17 mouse cellular contexts compared by ENCODE assay signal in the genomic region with DNA sequence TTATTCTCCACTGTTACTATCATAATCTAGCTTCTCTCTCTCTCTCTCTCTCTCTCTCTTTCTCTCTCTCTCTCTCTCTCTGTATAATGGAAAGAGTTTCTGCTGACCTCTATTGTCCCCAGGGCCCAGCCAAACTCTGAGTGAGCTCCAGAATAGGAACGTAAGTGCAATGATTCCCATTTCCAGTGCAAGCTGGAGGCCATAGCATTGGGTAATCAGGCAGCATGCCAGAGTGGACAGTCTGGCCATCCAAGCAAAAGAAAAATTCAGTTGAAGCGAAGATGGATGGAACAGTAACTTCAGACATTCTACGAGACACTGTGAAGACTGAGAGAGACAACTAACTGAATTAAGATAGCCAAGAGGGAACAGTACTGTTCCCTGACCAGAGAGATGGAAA.
A peak's percentile ranks its signal among the peaks of the same experiment; 100 is the strongest.
DNase-seq lines count a peak whose midpoint lies in the region; ATAC-seq and TF ChIP-seq lines count a peak whose summit lies in the region.
"Had no signal": no experiment of that assay in that cellular context is flagged by ENCODE, and none has a peak within 500 bp of the region (broad histone marks: within the 10 kb centered on the region; RNA-seq: fewer than 3 reads in every experiment).

No protein-coding gene starts in this region.

- no peak for ATAC-seq in erythroblast, adult 5-6 weeks (replicated peaks; ENCODE audit: low FRiP score, poor library complexity, severe bottlenecking)
- ATAC-seq: activated CD4-positive, CD25-positive, alpha-beta regulatory T cell, adult 4 months; forebrain, postnatal 0 days; intestine, embryonic 15.5 days had no signal

- peak; percentile 9 to 20 for DNase-seq in heart, adult 2 months
- DNase-seq in heart, postnatal 25 days (ENCODE audit: low spot score) = no peak
- DNase-seq in lung, postnatal 14 days = peak; percentile 10
- DNase-seq in lung, postnatal 4 days = no peak
- peak; percentile 55 for DNase-seq in adrenal gland, postnatal 25 days
- DNase-seq in heart, postnatal 4 days = peak; percentile 17
- no peak for DNase-seq in layer of hippocampus, adult 9-11 months
- DNase-seq: forebrain, postnatal 0 days; liver, embryonic 13.5 days had no signal

- no peaks in the 10 kb centered on the region for H3K27me3 ChIP-seq in heart, adult 2 months (ENCODE audit: control insufficient read depth, insufficient read depth, low read length)
- H3K27me3 ChIP-seq: hindbrain, embryonic 13.5 days; intestine, embryonic 15.5 days; liver, embryonic 13.5 days; midbrain, embryonic 12.5 days had no signal

- intact Hi-C loops in heart, adult 2 months (cut with DNase I) = no loop called here
- intact Hi-C loops in heart, postnatal 25 days (cut with DNase I) = no loop called here

- no peak overlapping the region for H3K4me3 ChIP-seq in heart, adult 2 months
- H3K4me3 ChIP-seq: embryonic facial prominence, embryonic 10.5 days; hindbrain, embryonic 13.5 days; intestine, embryonic 15.5 days; liver, embryonic 13.5 days; midbrain, embryonic 12.5 days; myocyte had no signal

- 70% methylated on average over 3 of the region's 3 CpGs for WGBS in heart, adult 2 months

- no peak for TF ChIP-seq EP300 in heart, adult 2 months (IDR thresholded peaks at IDR 0.05; ENCODE audit: insufficient read depth, low read depth, low read length)

- H3K4me1 ChIP-seq in heart, adult 2 months (ENCODE audit: control insufficient read depth, insufficient read depth, low read length) = no peaks in the 10 kb centered on the region
- H3K4me1 ChIP-seq: embryonic facial prominence, embryonic 10.5 days; intestine, embryonic 15.5 days; liver, embryonic 13.5 days had no signal

- no peak for TF ChIP-seq POLR2A in heart, adult 2 months (IDR thresholded peaks at IDR 0.05; ENCODE audit: insufficient read depth, low read depth, low read length)

- H3K9ac ChIP-seq in heart, adult 2 months (ENCODE audit: low read depth, low read length) = no peak overlapping the region
- H3K9ac ChIP-seq: forebrain, postnatal 0 days; hindbrain, embryonic 13.5 days; intestine, embryonic 15.5 days; liver, embryonic 13.5 days; midbrain, embryonic 12.5 days had no signal

- no peak overlapping the region for H3K27ac ChIP-seq in heart, adult 2 months
- H3K27ac ChIP-seq: embryonic facial prominence, embryonic 10.5 days; hindbrain, embryonic 13.5 days; intestine, embryonic 15.5 days; liver, embryonic 13.5 days; macrophage; midbrain, embryonic 12.5 days had no signal

- no peak for TF ChIP-seq CTCF in heart, adult 2 months (IDR thresholded peaks at IDR 0.05)

- H3K79me2 ChIP-seq in heart, adult 2 months (replicated peaks; ENCODE audit: control insufficient read depth, insufficient read depth, low read length) = no peaks in the 10 kb centered on the region

- H3K36me3 ChIP-seq in heart, adult 2 months (ENCODE audit: control insufficient read depth, insufficient read depth, low read length) = no peaks in the 10 kb centered on the region
- H3K36me3 ChIP-seq: embryonic facial prominence, embryonic 10.5 days; hindbrain, embryonic 13.5 days; intestine, embryonic 15.5 days; liver, embryonic 13.5 days; midbrain, embryonic 12.5 days had no signal

Comparison
In these comparisons a context has a peak if more than half of its experiments do, and no peak if none do; other contexts are left out.
1. DNase-seq: peak in heart, adult 2 months (2 of 2), lung, postnatal 14 days (single experiment), adrenal gland, postnatal 25 days (single experiment) and heart, postnatal 4 days (single experiment); none in heart, postnatal 25 days (single experiment), lung, postnatal 4 days (0 of 2) and layer of hippocampus, adult 9-11 months (single experiment).